Mouse (Mus musculus) olfactory bulb, adult 2 months (tissue): ENCODE results near the gene Armc3.

Experiments
- CTCF ChIP-seq: fragments of 200-500 bp; IDR thresholded peaks from 2 replicates; pipeline ENCODE4 v1.5.1; 2012; ENCODE audit warnings: low read depth, mild to moderate bottlenecking, low read length, moderate library complexity; ENCODE audit not compliant: insufficient read depth
- POLR2A ChIP-seq: fragments of 200-500 bp; IDR thresholded peaks from 2 replicates; pipeline ENCODE4 v1.6.1; 2012; ENCODE audit warnings: mild to moderate bottlenecking, low read depth, low read length, moderate library complexity; ENCODE audit not compliant: insufficient read depth

- no peak for TF ChIP-seq CTCF
- no peak for TF ChIP-seq POLR2A
Measured at GRCm38 (mm10) chr2:19201682-19202081, 2.6 kb downstream of the Armc3 start.
